Mouse (Mus musculus) stomach, embryonic 16.5 days (tissue): ENCODE measurements around the gene Mrgprg. TPM values are rescaled to one million over a fixed set of nuclear protein-coding genes. Genes with fewer than 3 reads are reported as not detected.

Experiments used
- ATAC-seq: fragments of 200-750 bp; cut with Nextera tagmentation; 2 replicates; pipeline ENCODE4 v1.8.0; 2017; ENCODE audit warnings: moderate number of reproducible peaks, moderate TSS enrichment; ENCODE audit not compliant: insufficient read depth, low FRiP score
- H3K27ac ChIP-seq: fragments of 300-500 bp; sonication (generic); 2 replicates; pipeline ENCODE4 v1.5.1; 2014; ENCODE audit warnings: low read length
- H3K27me3 ChIP-seq: fragments of 300-500 bp; sonication (generic); 2 replicates; pipeline ENCODE4 v1.6.1; 2014; ENCODE audit warnings: low read length, control low read depth, mixed read lengths; ENCODE audit not compliant: control insufficient read depth, insufficient read depth
- H3K36me3 ChIP-seq: fragments of 300-500 bp; sonication (generic); 2 replicates; pipeline ENCODE4 v1.6.1; 2014; ENCODE audit warnings: low read length; ENCODE audit not compliant: control insufficient read depth, insufficient read depth
- H3K4me1 ChIP-seq: fragments of 300-500 bp; sonication (generic); 2 replicates; pipeline ENCODE4 v1.6.1; 2014; ENCODE audit warnings: low read length, control low read depth, mixed read lengths; ENCODE audit not compliant: control insufficient read depth, insufficient read depth
- H3K4me2 ChIP-seq: fragments of 300-500 bp; sonication (generic); 2 replicates; pipeline ENCODE4 v1.6.1; 2014; ENCODE audit warnings: low read depth, low read length, mixed read lengths
- H3K4me3 ChIP-seq: fragments of 300-500 bp; sonication (generic); replicated peaks from 2 replicates; pipeline ENCODE4 v1.5.1; 2014; ENCODE audit warnings: mild to moderate bottlenecking, low read length
- H3K9ac ChIP-seq: fragments of 300-500 bp; sonication (generic); 2 replicates; pipeline ENCODE4 v1.6.1; 2014; ENCODE audit warnings: low read length
- H3K9me3 ChIP-seq: fragments of 300-500 bp; sonication (generic); replicated peaks from 2 replicates; pipeline ENCODE4 v1.6.1; 2016; ENCODE audit warnings: low read length, control low read depth; ENCODE audit not compliant: control insufficient read depth
- WGBS: fragments of 180-500 bp; shearing (Covaris S2); extraction: QIAGEN DNeasy Blood & Tissue Kit; methylation state at CpG from one replicate; pipeline ENCODE4 v1.1.7; 2014; 5-methylcytosine and 5-hydroxymethylcytosine counted together
- polyA plus RNA-seq: library from polyadenylated mRNA; unstranded; fragments of >200 nt; fragmentation: Nextera tagmentation; extraction: Ambion mirVana; gene quantifications from 2 replicates; pipeline ENCODE4 v1.2.1, GENCODE M21; 2015

Gene Mrgprg
- polyA plus RNA-seq, 1 experiment from 2014 or later, result not detected

DNA sequence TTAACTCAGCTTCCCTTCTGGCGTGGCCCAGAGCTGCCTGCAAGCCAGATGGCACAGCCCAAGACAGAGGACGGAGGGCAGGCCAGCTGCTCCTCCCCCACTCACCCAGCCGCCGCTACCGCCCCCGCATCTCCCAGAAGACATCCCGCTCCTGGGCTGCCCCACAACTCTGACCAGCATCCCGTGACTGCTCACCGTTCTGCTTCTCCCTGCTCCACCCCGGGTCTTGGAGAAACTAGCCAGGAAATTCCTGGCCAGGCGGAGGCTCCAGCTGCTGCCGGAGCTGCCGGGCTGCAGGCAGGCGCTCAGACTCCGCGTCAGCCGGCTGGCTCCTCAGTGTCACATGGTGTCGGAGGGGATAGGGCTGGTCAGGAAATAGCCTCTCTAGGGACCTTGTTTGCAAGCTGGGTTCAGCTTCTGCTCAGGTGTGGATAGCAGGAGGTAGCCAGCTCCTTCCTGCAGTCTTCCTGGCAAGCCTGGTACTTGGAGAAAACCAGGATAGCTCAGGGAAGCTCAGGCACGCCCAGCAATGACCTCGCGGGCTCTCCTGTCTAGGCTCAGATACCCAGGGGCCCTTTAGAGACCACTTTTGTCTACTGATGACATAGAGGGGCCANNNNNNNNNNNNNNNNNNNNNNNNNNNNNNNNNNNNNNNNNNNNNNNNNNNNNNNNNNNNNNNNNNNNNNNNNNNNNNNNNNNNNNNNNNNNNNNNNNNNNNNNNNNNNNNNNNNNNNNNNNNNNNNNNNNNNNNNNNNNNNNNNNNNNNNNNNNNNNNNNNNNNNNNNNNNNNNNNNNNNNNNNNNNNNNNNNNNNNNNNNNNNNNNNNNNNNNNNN is 17.4 kb upstream of the Mrgprg start, which contains the start of gene Mrgpre:
Mrgpre (minus strand) TSS at position 505 of the 834 bp plus-strand sequence.
- 4% methylated on average over 21 of the region's 21 CpGs for WGBS
- no peaks in the 10 kb centered on the region for H3K36me3 ChIP-seq
- ATAC-seq, result peak; percentile 84
- peak within 1 kb of the TSS; percentile 50 for H3K4me2 ChIP-seq
- no peaks in the 10 kb centered on the region for H3K27me3 ChIP-seq
- peak within 1 kb of the TSS; percentile 75 for H3K27ac ChIP-seq
- peaks cover 18% of the 10 kb centered on the region for H3K4me1 ChIP-seq
- H3K9ac ChIP-seq, result peak within 1 kb of the TSS; percentile 67
- H3K9me3 ChIP-seq, result no peaks in the 10 kb centered on the region
- peak within 1 kb of the TSS; percentile 40 for H3K4me3 ChIP-seq

DNA sequence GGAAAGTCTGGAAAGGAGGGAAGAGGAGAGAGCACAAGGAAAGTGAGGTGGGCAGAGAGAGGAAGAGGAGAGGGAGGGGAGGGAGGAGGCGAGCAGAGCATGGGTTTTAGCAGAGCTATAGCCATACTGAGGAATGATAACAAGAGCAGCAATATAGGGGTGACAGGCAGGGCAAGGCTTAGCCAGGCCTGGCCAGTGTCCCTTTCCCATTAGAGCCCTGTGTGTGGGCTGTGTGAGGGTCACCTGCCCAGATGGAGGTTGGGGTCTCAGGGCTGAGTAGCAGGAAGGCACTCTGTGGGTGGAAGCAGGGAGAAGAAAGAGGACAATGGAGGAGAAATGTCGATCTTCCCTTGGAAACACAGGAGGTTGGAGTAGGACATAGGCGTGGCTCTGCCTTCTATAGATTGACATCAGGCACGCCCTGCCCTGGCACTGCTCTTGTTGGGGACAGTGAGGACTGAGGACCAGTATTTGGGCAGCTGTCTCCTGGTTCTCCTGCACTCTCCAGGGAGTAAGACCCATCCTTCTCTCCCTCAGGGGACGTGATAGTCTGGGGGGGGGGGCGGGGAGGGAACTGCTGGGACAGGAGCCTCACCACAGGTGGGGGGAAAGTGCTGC is 16.7 kb upstream of the Mrgprg start:
- no peaks in the 10 kb centered on the region for H3K36me3 ChIP-seq
- H3K27ac ChIP-seq, result peak overlapping the region; percentile 75; the same call in 1 of the 2 replicates
- H3K27me3 ChIP-seq, result no peaks in the 10 kb centered on the region
- H3K9me3 ChIP-seq, result no peaks in the 10 kb centered on the region
- peak overlapping the region; percentile 40 for H3K4me3 ChIP-seq
- H3K9ac ChIP-seq, result peak overlapping the region; percentile 67
- peak overlapping the region; percentile 50 for H3K4me2 ChIP-seq
- peaks cover 18% of the 10 kb centered on the region for H3K4me1 ChIP-seq
- WGBS, result 21% methylated on average over 6 of the region's 6 CpGs
- peak; percentile 28; the same call in 1 of the 2 replicates for ATAC-seq

DNA sequence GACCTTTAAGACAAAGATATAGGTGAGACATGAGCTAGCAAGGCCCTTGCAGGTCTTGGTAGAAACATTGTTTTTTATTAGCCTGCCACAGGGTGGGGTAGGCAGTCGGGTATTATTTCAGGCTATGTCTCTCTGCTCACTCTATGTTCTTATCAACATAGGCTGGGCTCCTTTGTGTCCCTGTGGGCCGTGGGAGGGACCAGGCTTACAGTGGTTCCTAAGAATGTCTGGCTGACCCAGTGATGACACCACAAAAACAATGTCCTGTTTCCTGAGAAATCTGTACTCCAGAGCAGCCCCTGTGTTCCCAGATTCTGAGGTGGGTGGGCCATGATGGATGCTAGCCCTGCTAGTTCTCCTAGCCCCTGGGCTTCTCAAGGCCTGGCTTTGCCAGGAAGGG is 10.6 kb upstream of the Mrgprg start:
- Histone ChIP-seq H3K4me1 (no peaks in the 10 kb centered on the region), H3K27me3 (no peaks in the 10 kb centered on the region), H3K27ac (no peak overlapping the region), H3K36me3 (no peaks in the 10 kb centered on the region), H3K4me2 (no peak overlapping the region), H3K9me3 (no peaks in the 10 kb centered on the region), H3K4me3 (no peak overlapping the region), H3K9ac (no peak overlapping the region; the same call in 1 of the 2 replicates)
- no peak for ATAC-seq
- WGBS, result 30% methylated on average over 2 of the region's 2 CpGs

DNA sequence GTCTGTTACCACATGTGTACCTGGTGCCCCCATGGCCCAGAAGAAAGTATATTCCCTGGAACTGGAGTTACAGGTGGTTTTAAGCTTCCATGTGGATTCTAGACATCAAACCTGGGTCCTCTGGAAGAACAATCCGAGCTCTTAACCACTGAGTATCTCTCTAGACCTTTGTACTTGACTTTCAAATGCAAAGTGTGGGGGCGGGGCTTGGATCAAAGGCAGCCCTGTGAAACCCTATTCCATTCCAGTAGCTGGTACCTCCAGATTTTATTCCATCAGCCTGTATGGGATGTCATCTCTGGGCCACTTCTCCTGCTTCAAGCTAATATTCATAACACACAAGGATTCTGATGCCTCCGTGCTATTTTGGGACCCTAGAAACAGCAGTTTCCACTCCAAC is 9.3 kb upstream of the Mrgprg start:
- WGBS, result 29% methylated on average over 3 of the region's 3 CpGs

DNA sequence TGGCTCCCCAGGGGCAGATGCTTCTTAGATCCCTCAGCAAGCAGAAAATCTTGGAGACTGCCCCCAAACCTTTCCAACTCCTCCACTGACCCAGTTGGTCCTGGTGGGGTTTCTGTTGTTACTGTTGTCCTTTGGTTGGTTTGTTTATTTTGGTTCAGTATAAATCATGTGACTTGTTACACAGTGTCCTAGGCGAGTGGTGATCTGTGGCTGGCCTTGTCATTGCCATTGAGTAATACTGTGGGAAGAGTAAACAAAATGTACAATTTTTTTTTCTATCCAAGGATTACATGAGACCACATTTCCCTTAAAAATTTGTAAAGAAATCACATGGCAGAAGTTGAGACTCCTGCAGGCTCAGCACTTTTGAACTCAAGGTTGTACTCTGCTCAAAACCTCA is 2.7 kb upstream of the Mrgprg start:
- Histone ChIP-seq H3K4me2 (no peak overlapping the region), H3K9me3 (no peaks in the 10 kb centered on the region), H3K27me3 (no peaks in the 10 kb centered on the region), H3K4me1 (no peaks in the 10 kb centered on the region), H3K36me3 (no peaks in the 10 kb centered on the region), H3K4me3 (no peak overlapping the region), H3K9ac (no peak overlapping the region), H3K27ac (no peak overlapping the region)
- ATAC-seq, result no peak
- 27% methylated on average over 1 of the region's 1 CpGs for WGBS

More for the DNA sequence above, 9.3 kb upstream of the Mrgprg start:
- Histone ChIP-seq H3K27me3 (no peaks in the 10 kb centered on the region), H3K4me3 (no peak overlapping the region), H3K4me1 (no peaks in the 10 kb centered on the region), H3K4me2 (no peak overlapping the region), H3K27ac (no peak overlapping the region), H3K9ac (no peak overlapping the region), H3K36me3 (no peaks in the 10 kb centered on the region), H3K9me3 (no peaks in the 10 kb centered on the region)
- ATAC-seq, result no peak

DNA sequence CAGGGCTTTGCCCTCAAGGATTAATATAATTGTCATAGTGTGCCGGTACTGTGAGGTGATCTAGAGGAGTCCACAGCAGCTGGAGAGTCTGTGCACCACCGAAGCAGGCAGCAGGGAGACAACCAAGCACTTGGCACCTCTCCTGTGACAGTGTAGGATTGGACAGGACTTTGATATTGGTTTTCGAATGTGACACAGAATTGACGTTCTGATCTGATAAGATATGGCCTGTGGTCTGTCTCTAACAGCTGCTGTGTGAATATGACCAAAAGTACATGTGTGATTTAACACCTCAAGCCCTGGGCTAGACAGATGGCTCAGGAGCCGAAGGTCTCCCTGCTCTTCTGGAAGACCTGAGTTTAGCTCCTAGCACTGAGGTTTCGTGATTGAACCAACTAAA is 1.5 kb upstream of the Mrgprg start:
- no peak overlapping the region for H3K4me3 ChIP-seq
- H3K27me3 ChIP-seq, result no peaks in the 10 kb centered on the region
- no peak overlapping the region for H3K4me2 ChIP-seq
- no peaks in the 10 kb centered on the region for H3K9me3 ChIP-seq
- H3K27ac ChIP-seq, result no peak overlapping the region
- no peak for ATAC-seq
- H3K36me3 ChIP-seq, result no peaks in the 10 kb centered on the region
- H3K9ac ChIP-seq, result no peak overlapping the region
- WGBS, result 69% methylated on average over 6 of the region's 6 CpGs
- no peaks in the 10 kb centered on the region for H3K4me1 ChIP-seq

DNA sequence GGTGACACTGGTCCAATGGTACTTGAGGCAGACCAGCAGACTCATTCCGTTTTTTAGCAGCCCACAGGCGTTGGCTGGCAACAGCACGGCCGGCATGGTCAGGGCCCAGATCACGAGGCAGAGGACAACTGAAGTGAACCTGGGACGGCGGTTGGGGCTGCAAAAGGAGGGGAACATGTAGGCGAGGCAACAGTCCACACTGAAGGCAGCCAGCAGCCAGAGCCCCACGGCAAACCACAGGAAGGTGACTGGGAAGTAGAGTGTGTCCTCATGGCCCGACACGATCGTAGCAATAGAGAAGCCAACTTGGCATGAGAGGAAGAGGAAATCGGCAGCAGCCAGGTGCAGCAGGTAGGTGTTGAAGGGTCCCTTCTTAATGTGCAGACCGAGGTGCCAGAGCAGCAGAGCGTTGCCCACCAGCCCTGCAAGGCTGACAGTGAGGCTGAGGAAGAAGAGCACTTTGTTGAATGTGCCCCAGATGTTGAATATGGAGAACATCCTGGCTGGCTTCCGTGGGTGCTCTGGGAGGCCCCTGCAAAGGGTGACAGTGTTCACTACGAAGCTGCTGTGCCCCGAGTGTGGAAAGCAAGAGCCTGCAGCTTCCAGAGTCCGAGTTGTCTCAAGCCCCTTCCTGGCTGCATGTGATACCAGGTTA is 1.8 kb downstream of the Mrgprg start:
- Histone ChIP-seq H3K4me2 (no peak overlapping the region), H3K9me3 (no peaks in the 10 kb centered on the region), H3K9ac (no peak overlapping the region), H3K4me1 (no peaks in the 10 kb centered on the region), H3K27ac (no peak overlapping the region), H3K27me3 (no peaks in the 10 kb centered on the region), H3K4me3 (no peak overlapping the region), H3K36me3 (no peaks in the 10 kb centered on the region)
- no peak for ATAC-seq
- WGBS, result 65% methylated on average over 19 of the region's 19 CpGs

DNA sequence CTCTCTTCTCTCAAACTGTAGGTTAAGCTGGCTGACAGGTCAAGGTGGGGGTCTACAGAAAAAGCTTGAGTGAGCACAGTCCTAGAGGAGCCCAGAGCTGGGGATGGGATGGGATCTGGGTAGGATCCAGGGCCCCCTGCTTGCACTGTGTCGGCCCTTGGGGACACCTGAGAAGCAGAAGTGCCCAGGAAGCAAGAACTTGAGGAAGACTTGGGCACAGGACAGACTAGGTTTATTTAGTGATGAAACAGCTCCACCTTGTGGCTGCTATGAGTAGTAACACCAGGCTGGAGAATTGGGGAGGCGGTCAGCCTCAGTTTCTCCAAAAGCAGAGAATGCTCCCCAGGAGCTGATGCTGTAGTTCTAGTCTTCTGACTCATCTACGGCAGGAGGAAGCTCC is 3.0 kb downstream of the Mrgprg start:
- WGBS, result 16% methylated on average over 3 of the region's 3 CpGs
- ATAC-seq, result peak; percentile 20
- H3K4me3 ChIP-seq, result no peak overlapping the region
- H3K9ac ChIP-seq, result no peak overlapping the region
- no peaks in the 10 kb centered on the region for H3K27me3 ChIP-seq
- no peak overlapping the region for H3K4me2 ChIP-seq
- no peaks in the 10 kb centered on the region for H3K36me3 ChIP-seq
- H3K9me3 ChIP-seq, result no peaks in the 10 kb centered on the region
- no peaks in the 10 kb centered on the region for H3K4me1 ChIP-seq
- no peak overlapping the region for H3K27ac ChIP-seq

DNA sequence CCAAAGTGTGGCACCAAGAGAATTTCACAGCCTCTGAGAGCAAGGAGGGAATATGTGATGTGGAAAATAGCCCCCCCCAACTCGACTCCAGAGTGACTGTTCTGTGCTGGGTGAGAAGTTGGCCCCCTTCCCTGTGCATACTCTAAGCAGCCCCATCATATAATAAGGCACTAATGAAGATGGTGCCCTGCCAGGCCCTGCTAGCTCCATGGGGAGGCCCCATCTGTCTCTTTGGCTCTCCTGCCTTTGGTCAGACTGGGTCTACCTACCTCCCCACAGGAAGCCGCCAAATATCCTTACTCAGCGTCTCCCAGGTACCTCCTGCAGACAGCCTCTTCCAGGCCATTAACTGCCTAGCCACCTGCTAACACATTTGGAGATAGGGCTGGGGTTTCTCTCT is 7.8 kb downstream of the Mrgprg start:
- peaks cover 4% of the 10 kb centered on the region; the same call in 1 of the 2 replicates for H3K4me1 ChIP-seq
- H3K9ac ChIP-seq, result no peak overlapping the region
- 58% methylated on average over 3 of the region's 3 CpGs for WGBS
- no peak for ATAC-seq
- no peak overlapping the region for H3K4me3 ChIP-seq
- H3K27ac ChIP-seq, result no peak overlapping the region
- H3K27me3 ChIP-seq, result no peaks in the 10 kb centered on the region
- no peak overlapping the region for H3K4me2 ChIP-seq
- no peaks in the 10 kb centered on the region for H3K36me3 ChIP-seq
- H3K9me3 ChIP-seq, result no peaks in the 10 kb centered on the region
